13 mouse cellular contexts compared by ENCODE assay signal in genomic region chr11:95504271-95504731, GRCm38 (mm10). TPM values are rescaled to one million over a fixed set of nuclear protein-coding genes. Genes with fewer than 3 reads are reported as not detected.
A peak's percentile ranks its signal among the peaks of the same experiment; 100 is the strongest.
DNase-seq lines count a peak whose midpoint lies in the region; ATAC-seq and TF ChIP-seq lines count a peak whose summit lies in the region.
"Had no signal": no experiment of that assay in that cellular context is flagged by ENCODE, and none has a peak within 500 bp of the region (broad histone marks: within the 10 kb centered on the region; RNA-seq: fewer than 3 reads in every experiment).

No protein-coding gene starts in this region.

- no peaks in the 10 kb centered on the region for H3K9me3 ChIP-seq in hindbrain, postnatal 0 days (ENCODE audit: low read length)
- H3K9me3 ChIP-seq in hindbrain, embryonic 16.5 days (ENCODE audit: control insufficient read depth, low read length), result no peaks in the 10 kb centered on the region
- H3K9me3 ChIP-seq in stomach, postnatal 0 days (ENCODE audit: control insufficient read depth, low read length), result no peaks in the 10 kb centered on the region
- H3K9me3 ChIP-seq: limb, embryonic 12.5 days; lung, embryonic 15.5 days had no signal

- ATAC-seq in hindbrain, postnatal 0 days, result no peak
- no peak for ATAC-seq in hindbrain, embryonic 16.5 days
- ATAC-seq in stomach, postnatal 0 days (ENCODE audit: low FRiP score, low TSS enrichment), result no peak
- no peak for ATAC-seq in CD4-positive, CD25-positive, alpha-beta regulatory T cell, adult 4 months
- ATAC-seq: activated CD4-positive, CD25-positive, alpha-beta regulatory T cell, adult 4 months had no signal

- peaks cover 15% of the 10 kb centered on the region for H3K4me1 ChIP-seq in hindbrain, postnatal 0 days (ENCODE audit: insufficient read depth, low read length)
- peaks cover 8% of the 10 kb centered on the region for H3K4me1 ChIP-seq in hindbrain, embryonic 16.5 days (ENCODE audit: control insufficient read depth, insufficient read depth, low read depth, low read length)
- 0 out of 2 replicates have a peak, but pooled peaks cover 2% of the 10 kb centered on the region for H3K4me1 ChIP-seq in stomach, postnatal 0 days (replicated peaks; ENCODE audit: control insufficient read depth, insufficient read depth)

- no peak overlapping the region for H3K4me3 ChIP-seq in hindbrain, postnatal 0 days (ENCODE audit: low read length)
- H3K4me3 ChIP-seq in hindbrain, embryonic 16.5 days (ENCODE audit: low read length), result no peak overlapping the region
- H3K4me3 ChIP-seq in stomach, postnatal 0 days (ENCODE audit: low read depth, low read length), result no peak overlapping the region
- H3K4me3 ChIP-seq: limb, embryonic 12.5 days; lung, embryonic 15.5 days had no signal

- DNase-seq in adrenal gland, postnatal 14 days, result peak; percentile 37
- no peak for DNase-seq in adrenal gland, postnatal 36 days
- DNase-seq in hindbrain, postnatal 0 days (ENCODE audit: low spot score), result no peak
- peak; percentile 28 for DNase-seq in urinary bladder, postnatal 14 days (ENCODE audit: low spot score)
- no peak for DNase-seq in urinary bladder, postnatal 4 days (ENCODE audit: low spot score in 2 of 2)
- no peak for DNase-seq in stomach, postnatal 0 days (ENCODE audit: low spot score)
- DNase-seq: embryo, embryonic 11 days had no signal

- H3K36me3 ChIP-seq in hindbrain, postnatal 0 days (ENCODE audit: insufficient read depth, low read length), result no peaks in the 10 kb centered on the region
- no peaks in the 10 kb centered on the region for H3K36me3 ChIP-seq in hindbrain, embryonic 16.5 days (ENCODE audit: control insufficient read depth, insufficient read depth, low read length)
- H3K36me3 ChIP-seq in stomach, postnatal 0 days (ENCODE audit: control insufficient read depth, insufficient read depth, low read length), result no peaks in the 10 kb centered on the region
- H3K36me3 ChIP-seq: lung, embryonic 15.5 days had no signal

- WGBS in hindbrain, postnatal 0 days, result 30% methylated on average over 6 of the region's 6 CpGs
- 45% methylated on average over 6 of the region's 6 CpGs for WGBS in hindbrain, embryonic 16.5 days
- 66% methylated on average over 6 of the region's 6 CpGs for WGBS in stomach, postnatal 0 days

- no peak for TF ChIP-seq EP300 in stomach, postnatal 0 days (optimal IDR thresholded peaks at IDR 0.05)

- H3K9ac ChIP-seq in hindbrain, postnatal 0 days (replicated peaks; ENCODE audit: low read length), result no peak overlapping the region
- H3K9ac ChIP-seq in hindbrain, embryonic 16.5 days (ENCODE audit: low read depth, low read length), result no peak overlapping the region
- H3K9ac ChIP-seq in stomach, postnatal 0 days (ENCODE audit: low read length), result no peak overlapping the region
- H3K9ac ChIP-seq: limb, embryonic 12.5 days; lung, embryonic 15.5 days had no signal

- no peak overlapping the region for H3K4me2 ChIP-seq in hindbrain, postnatal 0 days (ENCODE audit: low read depth, low read length)
- no peak overlapping the region for H3K4me2 ChIP-seq in hindbrain, embryonic 16.5 days (ENCODE audit: low read length)
- H3K4me2 ChIP-seq in stomach, postnatal 0 days (replicated peaks; ENCODE audit: low read depth), result no peak overlapping the region
- H3K4me2 ChIP-seq: limb, embryonic 12.5 days; lung, embryonic 15.5 days had no signal

- H3K27me3 ChIP-seq in hindbrain, postnatal 0 days (ENCODE audit: insufficient read depth, low read length), result no peaks in the 10 kb centered on the region
- H3K27me3 ChIP-seq in hindbrain, embryonic 16.5 days (replicated peaks; ENCODE audit: control insufficient read depth, insufficient read depth, low read length), result no peaks in the 10 kb centered on the region
- no peaks in the 10 kb centered on the region for H3K27me3 ChIP-seq in stomach, postnatal 0 days (ENCODE audit: control insufficient read depth, insufficient read depth, low read length)
- H3K27me3 ChIP-seq: lung, embryonic 15.5 days had no signal

- H3K27ac ChIP-seq in hindbrain, postnatal 0 days, result peak overlapping the region; percentile 33; the same call in 1 of the 2 replicates
- H3K27ac ChIP-seq in hindbrain, embryonic 16.5 days (ENCODE audit: low read depth, low read length), result no peak overlapping the region
- H3K27ac ChIP-seq in stomach, postnatal 0 days (replicated peaks), result peak overlapping the region; percentile 49; the same call in 1 of the 2 replicates
- H3K27ac ChIP-seq: limb, embryonic 12.5 days; lung, embryonic 15.5 days had no signal

- no peak for TF ChIP-seq CTCF in hindbrain, postnatal 0 days (IDR thresholded peaks at IDR 0.05; ENCODE audit: low read depth)
- 0 out of 2 replicates have a peak, but pooled peaks have one; percentile 17 for TF ChIP-seq CTCF in stomach, postnatal 0 days (IDR thresholded peaks at IDR 0.05; ENCODE audit: low read depth)

RNA-seq across cellular contexts. Expression of gene Nxph3, which starts 10.1 kb away (rescaled TPM):
- 2.6 and 3.8 TPM in 2 replicates for total RNA-seq in adrenal gland, postnatal 14 days (2021)
- total RNA-seq in adrenal gland, postnatal 36 days (2021), result 1 to 10 TPM; 1.6 to 6.0 TPM
- total RNA-seq in hindbrain, postnatal 0 days (2014; rRNA removed), result 21.4 and 23.6 TPM in 2 replicates
- polyA plus RNA-seq in hindbrain, postnatal 0 days (2015; fragmentation: Nextera tagmentation; extraction: Ambion mirVana), result 3.7 and 4.1 TPM in 2 replicates
- 2.8 and 3.0 TPM in 2 replicates for polyA plus RNA-seq in hindbrain, embryonic 16.5 days (2015; fragmentation: Nextera tagmentation; extraction: Ambion mirVana)
- polyA plus RNA-seq in stomach, postnatal 0 days (2015; fragmentation: Nextera tagmentation; extraction: Ambion mirVana), result 0.44 and 0.76 TPM in 2 replicates
- not detected for polyA plus RNA-seq in CD4-positive, CD25-positive, alpha-beta regulatory T cell, adult 4 months (2017; shearing (Covaris generic))
- polyA plus RNA-seq: activated CD4-positive, CD25-positive, alpha-beta regulatory T cell, adult 4 months; thymus, postnatal 0 days had no signal

Comparison
In these comparisons a context has a peak if more than half of its experiments do, and no peak if none do; other contexts are left out.
1. DNase-seq: peak in adrenal gland, postnatal 14 days (single experiment) and urinary bladder, postnatal 14 days (single experiment); none in adrenal gland, postnatal 36 days (0 of 2), hindbrain, postnatal 0 days (single experiment), urinary bladder, postnatal 4 days (0 of 2) and stomach, postnatal 0 days (single experiment).